Mouse (Mus musculus): ENCODE measurements around the gene Usp21. TPM values are rescaled to one million over a fixed set of nuclear protein-coding genes. Genes with fewer than 3 reads are reported as not detected.
"Not testable (repeated sequence)": the region's sequence is repeated elsewhere in the genome, so short reads cannot be mapped to it uniquely, and the experiment has no call there.

Usp21 gene
- total RNA-seq, 1 experiment from 2014 or later, result 45.5 TPM

- ATAC-seq (ENCODE audit: extremely low read depth, insufficient number of reproducible peaks, low FRiP score, poor library complexity, severe bottlenecking), result no peak
These were observed 37.7 kb downstream of the Usp21 start, which contains the start of gene Adamts4 for GRCm38 (mm10) chr1:171249913-171250600. TSS of gene Adamts4 (plus strand) at chr1:171250421.

- ATAC-seq (ENCODE audit: extremely low read depth, insufficient number of reproducible peaks, low FRiP score, poor library complexity, severe bottlenecking), result no peak
These were observed 39.2 kb downstream of the Usp21 start for GRCm38 (mm10) chr1:171248386-171249226.

GRCm38 (mm10) chr1:171247916-171248315, 39.9 kb downstream of the Usp21 start:
- ATAC-seq (ENCODE audit: extremely low read depth, insufficient number of reproducible peaks, low FRiP score, poor library complexity, severe bottlenecking), result no peak

GRCm38 (mm10) chr1:171247453-171247841, 40.3 kb downstream of the Usp21 start:
- ATAC-seq (ENCODE audit: extremely low read depth, insufficient number of reproducible peaks, low FRiP score, poor library complexity, severe bottlenecking), result no peak

DNA sequence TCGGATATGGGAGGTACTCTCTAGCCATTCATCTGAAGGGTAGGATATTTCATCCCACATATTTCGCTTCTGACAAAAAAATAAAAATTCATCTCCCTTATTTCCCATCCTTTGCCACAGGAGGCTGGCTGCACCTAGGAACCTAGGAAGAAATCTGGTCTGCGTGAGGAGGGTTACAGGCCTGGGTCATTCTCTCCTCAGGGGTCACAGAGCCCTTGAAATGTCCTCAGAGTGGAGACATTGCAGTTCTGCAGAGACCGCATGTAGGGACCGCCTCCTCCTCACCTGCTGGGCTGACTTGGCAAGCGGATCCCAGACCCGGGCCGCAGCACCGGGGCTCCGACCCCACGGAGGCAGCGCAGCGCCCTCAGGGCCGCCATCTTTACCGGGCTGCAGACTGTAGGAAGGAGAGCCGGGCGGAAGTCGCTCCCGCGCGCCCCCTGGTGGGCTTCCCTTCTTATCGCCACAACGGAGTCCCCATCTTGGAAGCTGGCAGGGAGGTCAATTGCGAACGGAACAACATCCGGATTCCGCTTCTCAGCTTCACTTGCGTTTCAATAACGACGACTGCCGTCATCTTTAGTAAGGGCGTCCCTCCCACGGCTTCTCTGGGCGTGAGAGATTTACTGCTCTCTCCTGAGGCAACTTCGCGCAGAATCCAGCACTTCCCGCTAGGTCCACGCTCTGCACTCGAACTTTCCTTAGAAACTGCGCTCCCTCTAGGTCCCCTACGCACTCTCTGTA, 40.9 kb downstream of the Usp21 start:
- peak; percentile 98 for ATAC-seq (ENCODE audit: extremely low read depth, insufficient number of reproducible peaks, low FRiP score, poor library complexity, severe bottlenecking)

DNA sequence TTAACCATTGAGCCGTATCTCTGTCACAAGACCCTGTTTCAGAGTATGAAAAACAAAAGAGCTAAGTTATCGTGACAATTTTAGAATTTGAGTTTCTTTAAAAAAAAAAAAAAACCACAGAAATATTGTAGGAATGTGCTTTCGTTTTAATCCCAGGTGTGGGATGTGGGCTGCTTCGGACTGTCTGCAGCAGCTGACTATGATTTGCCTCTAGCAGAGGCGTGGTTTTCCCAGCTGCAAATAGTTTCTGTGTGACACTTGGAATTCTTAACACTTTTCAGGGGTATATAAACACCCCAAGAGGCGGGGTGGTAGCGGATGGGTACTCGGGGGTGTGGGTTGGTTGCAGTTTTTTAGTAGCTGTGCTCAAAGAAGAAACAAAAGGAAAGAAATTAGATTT, 42.4 kb downstream of the Usp21 start:
- no peak for ATAC-seq (ENCODE audit: extremely low read depth, insufficient number of reproducible peaks, low FRiP score, poor library complexity, severe bottlenecking)

GRCm38 (mm10) chr1:171241952-171242351, 45.8 kb downstream of the Usp21 start:
- not testable (repeated sequence) for ATAC-seq (ENCODE audit: extremely low read depth, insufficient number of reproducible peaks, low FRiP score, poor library complexity, severe bottlenecking)

DNA sequence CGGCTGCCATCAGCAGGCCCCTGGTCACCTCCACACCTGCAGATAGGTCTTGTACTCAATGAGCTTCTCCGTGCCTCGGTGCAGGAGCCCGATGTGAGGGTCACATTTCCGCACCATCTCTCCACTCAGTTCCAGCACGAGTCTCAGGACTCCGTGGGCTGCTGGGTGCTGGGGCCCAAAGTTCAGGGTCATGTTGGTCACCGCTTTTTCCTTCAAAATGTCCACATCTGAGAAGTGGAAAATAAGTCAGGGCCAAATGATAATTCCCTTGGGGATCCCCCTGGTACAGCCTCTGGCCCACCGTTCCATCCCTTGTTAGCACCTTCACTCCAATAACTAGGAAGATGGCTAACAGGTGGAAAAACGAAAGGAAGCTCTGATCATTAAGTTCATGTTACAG, 46.9 kb downstream of the Usp21 start:
- no peak for ATAC-seq (ENCODE audit: extremely low read depth, insufficient number of reproducible peaks, low FRiP score, poor library complexity, severe bottlenecking)

- ATAC-seq (ENCODE audit: extremely low read depth, insufficient number of reproducible peaks, low FRiP score, poor library complexity, severe bottlenecking), result no peak
These were observed 47.6 kb downstream of the Usp21 start for GRCm38 (mm10) chr1:171239992-171240744.

DNA sequence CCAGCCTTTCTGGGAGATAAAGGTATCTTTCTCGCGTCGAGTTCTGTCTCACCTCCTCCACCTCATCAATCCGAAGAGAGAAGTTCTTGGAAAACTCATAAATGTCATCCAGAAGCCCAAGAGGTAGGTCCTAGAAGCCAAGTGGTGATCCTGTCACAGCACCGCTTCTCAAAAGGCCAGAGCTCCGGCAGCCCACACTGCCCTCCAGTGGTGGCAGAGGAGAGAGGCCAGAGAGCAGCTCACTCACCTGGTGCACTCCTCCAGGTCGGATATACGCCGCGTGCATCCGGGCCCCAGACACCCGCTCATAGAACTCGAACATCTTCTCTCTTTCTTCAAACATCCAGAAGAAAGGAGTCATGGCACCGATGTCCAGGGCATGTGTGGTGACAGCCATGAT, 49.3 kb downstream of the Usp21 start:
- ATAC-seq (ENCODE audit: extremely low read depth, insufficient number of reproducible peaks, low FRiP score, poor library complexity, severe bottlenecking), result peak; percentile 57; the same call in 1 of the 2 replicates

DNA sequence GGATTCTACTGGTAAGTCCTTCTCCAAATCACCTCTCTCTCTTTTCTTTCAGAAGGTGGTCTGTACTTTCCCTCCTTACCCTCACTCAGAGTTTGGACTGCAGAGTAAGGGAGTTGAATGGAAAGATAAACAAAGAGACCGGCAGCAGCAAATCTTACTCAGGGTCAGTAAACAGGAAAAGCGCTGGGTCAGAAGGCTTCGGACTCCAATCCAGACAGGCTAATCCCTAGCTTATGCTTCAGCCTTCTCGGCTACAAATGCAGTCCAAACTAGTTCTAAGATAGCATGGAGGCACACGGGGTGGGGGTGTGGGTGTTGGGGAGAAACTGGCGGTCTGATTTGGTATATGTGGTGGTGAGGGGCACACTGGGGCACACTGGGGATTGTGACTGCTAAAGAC, 50.4 kb downstream of the Usp21 start:
- no peak for ATAC-seq (ENCODE audit: extremely low read depth, insufficient number of reproducible peaks, low FRiP score, poor library complexity, severe bottlenecking)

- no peak for ATAC-seq (ENCODE audit: extremely low read depth, insufficient number of reproducible peaks, low FRiP score, poor library complexity, severe bottlenecking)
These were observed 52.0 kb downstream of the Usp21 start for GRCm38 (mm10) chr1:171235791-171236190.

DNA sequence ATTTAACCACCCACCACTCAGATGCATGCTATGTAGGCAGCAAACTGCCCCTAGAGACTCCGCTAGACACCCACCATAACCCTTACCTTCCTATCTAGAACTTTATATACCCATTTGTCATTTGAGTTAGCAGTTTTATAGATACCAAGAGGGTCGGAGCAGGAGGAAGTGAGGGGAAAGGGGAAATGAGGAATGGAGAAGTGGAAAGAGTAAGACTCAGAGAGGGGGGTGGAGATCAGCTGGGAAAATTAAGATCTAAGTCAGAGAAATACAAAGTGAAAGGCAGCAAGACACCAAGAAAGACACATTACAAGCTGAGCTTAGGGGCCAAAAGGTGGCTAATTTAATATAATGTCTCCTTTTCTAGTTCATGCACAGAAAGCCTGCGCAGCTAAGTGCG, 53.3 kb downstream of the Usp21 start:
- ATAC-seq (ENCODE audit: extremely low read depth, insufficient number of reproducible peaks, low FRiP score, poor library complexity, severe bottlenecking), result no peak

DNA sequence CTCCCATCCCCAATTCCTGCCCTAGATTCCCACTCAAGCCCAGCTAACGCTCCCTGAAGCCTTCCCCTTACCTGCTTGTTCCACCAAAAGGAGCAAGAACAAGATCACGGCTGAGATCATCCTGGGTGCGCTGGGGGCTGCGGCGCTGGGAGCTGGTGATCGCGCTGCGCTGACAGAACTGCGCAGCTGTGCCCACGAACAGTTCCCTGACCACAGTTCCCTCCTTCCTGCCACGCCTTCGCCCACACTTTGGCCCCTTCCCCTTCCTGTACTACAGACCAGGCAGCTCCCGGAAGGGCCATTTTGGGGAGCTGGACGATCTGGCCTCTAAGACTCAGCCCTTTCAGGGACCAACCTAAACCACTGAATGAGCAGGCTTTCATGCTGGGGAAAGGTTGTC, 53.7 kb downstream of the Usp21 start, which contains the start of gene Fcer1g:
Gene Fcer1g (minus strand): TSS at position 240 of the 400 bp plus-strand sequence.
- peak; percentile 86 for ATAC-seq (ENCODE audit: extremely low read depth, insufficient number of reproducible peaks, low FRiP score, poor library complexity, severe bottlenecking)

DNA sequence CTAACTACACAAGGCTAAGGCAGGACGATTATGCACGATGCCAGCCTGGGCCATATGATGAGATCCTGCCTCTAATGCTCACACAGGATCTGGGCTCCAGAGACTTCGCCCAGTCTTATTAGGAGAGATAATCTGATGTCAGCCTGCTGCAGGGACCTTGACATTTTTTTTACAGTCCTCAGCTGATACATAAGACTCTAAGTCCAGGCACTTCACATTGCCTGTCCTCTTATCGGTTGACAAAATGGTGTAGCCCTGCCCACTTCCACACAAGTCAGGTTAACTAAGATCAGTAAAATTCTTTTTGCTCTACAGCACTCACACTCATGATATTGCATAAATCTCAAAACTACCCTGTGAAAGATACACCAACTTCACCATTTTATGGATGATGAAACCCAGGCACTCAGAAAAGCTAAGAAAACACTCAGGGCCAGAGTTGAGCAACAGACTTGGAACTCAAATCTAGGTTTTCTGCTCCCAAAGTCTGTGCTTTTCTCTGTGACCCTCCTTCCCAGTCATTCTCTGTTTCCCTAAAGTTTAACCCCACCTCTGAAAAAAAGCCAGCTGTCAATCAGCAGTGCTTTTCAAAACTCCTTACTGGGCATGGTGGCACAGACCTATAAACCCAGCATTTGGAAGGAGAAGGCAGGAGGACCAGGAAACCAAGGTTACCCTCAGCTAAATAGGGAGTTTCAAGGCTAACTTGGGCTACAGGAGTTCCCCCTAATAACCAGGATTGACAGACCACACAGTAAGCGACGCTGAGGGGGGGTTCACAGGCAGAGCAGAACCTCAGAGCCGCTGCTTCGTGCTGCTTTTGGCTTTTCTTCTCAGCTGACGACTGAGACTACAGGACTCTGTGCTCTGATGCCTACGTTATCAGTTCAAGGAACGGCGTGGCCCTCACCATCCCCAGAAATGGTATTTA, 54.7 kb downstream of the Usp21 start:
- no peak for ATAC-seq (ENCODE audit: extremely low read depth, insufficient number of reproducible peaks, low FRiP score, poor library complexity, severe bottlenecking)

DNA sequence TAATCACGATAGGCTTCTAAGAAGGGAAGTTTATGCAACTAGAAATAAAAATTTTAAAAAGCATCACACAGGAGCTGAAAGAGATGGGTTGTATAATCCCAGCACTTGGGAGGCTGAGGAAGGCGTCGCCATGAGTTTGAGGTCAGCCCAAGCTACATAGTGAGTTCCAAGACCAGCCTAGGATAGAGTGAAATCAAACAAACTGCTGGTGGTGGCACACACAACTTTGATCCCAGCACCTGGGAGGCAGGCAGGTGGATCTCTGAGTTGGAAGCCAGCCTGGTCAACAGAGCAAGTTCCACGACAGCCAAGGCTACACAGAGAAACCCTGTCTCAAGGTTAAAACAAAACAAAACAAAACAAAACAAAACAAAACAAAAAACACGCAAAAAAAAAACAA, 55.4 kb downstream of the Usp21 start:
- ATAC-seq (ENCODE audit: extremely low read depth, insufficient number of reproducible peaks, low FRiP score, poor library complexity, severe bottlenecking), result no peak

Measured in neutrophil, adult 5-6 weeks (primary cell).